Mouse (Mus musculus) heart, embryonic 16.5 days (tissue): ENCODE data around the gene Igfbp1. TPM values are rescaled to one million over a fixed set of nuclear protein-coding genes. Genes with fewer than 3 reads are reported as not detected.

Source experiments
- ATAC-seq: fragments of 200-750 bp; cut with Nextera tagmentation; replicated peaks from 2 replicates; pipeline ENCODE4 v1.8.0; 2017; ENCODE audit warnings: moderate number of reproducible peaks; ENCODE audit not compliant: insufficient read depth, low FRiP score; ENCODE audit errors: extremely low read depth
- H3K27ac ChIP-seq: fragments of 300-500 bp; sonication (generic); 2 replicates; pipeline ENCODE4 v1.5.1; 2014; ENCODE audit warnings: mild to moderate bottlenecking, low read length, control low read depth, moderate library complexity
- H3K27me3 ChIP-seq: fragments of 300-500 bp; sonication (generic); 2 replicates; pipeline ENCODE4 v1.6.1; 2014; ENCODE audit warnings: low read length, mixed read lengths; ENCODE audit not compliant: control insufficient read depth, insufficient read depth
- H3K36me3 ChIP-seq: fragments of 300-500 bp; sonication (generic); 2 replicates; pipeline ENCODE4 v1.6.1; 2014; ENCODE audit not compliant: control insufficient read depth, insufficient read depth
- H3K4me1 ChIP-seq: fragments of 300-500 bp; sonication (generic); 2 replicates; pipeline ENCODE4 v1.6.1; 2014; ENCODE audit warnings: low read length, mixed read lengths; ENCODE audit not compliant: control insufficient read depth, insufficient read depth
- H3K4me2 ChIP-seq: fragments of 300-500 bp; sonication (generic); 2 replicates; pipeline ENCODE4 v1.6.1; 2014; ENCODE audit warnings: low read depth, mild to moderate bottlenecking, control low read depth, low read length
- H3K4me3 ChIP-seq: fragments of 300-500 bp; sonication (generic); 2 replicates; pipeline ENCODE4 v1.5.1; 2014; ENCODE audit warnings: mild to moderate bottlenecking, control low read depth, low read length
- H3K9ac ChIP-seq: fragments of 300-500 bp; sonication (generic); 2 replicates; pipeline ENCODE4 v1.6.1; 2014; ENCODE audit warnings: low read length, control low read depth
- H3K9me3 ChIP-seq: fragments of 300-500 bp; sonication (generic); replicated peaks from 2 replicates; pipeline ENCODE4 v1.6.1; 2016; ENCODE audit warnings: low read length; ENCODE audit not compliant: control insufficient read depth
- WGBS: fragments of 180-500 bp; shearing (Covaris S2); extraction: QIAGEN DNeasy Blood & Tissue Kit; methylation state at CpG from one replicate; pipeline ENCODE4 v1.1.7; 2014; 5-methylcytosine and 5-hydroxymethylcytosine counted together
- polyA plus RNA-seq: library from polyadenylated mRNA; unstranded; fragments of >200 nt; fragmentation: Nextera tagmentation; extraction: Ambion mirVana; gene quantifications from 2 replicates; pipeline ENCODE4 v1.2.1, GENCODE M21; 2015

Igfbp1 gene
- polyA plus RNA-seq, 1 experiment from 2014 or later, result 0.45 TPM

DNA sequence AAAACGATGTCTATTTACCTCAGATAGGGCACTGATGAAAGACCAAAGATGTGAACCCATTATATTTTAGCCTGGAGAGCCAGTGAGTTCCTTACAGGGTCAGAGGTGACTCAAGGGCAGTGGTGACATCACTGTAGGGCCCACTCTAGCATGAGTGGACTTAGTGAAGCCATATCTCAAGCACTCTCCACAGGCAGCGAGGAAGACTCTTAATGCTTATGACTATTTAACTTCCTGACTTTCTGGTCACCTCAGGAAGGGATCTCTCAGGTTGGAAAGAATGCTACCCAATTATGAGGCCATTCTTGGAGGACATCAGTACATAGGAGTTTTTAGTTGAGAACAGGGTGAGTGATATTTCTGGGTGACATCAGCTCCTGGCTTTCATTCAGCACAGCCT is 35.8 kb downstream of the Igfbp1 start:
- 51% methylated on average over 2 of the region's 2 CpGs for WGBS
- no peaks in the 10 kb centered on the region for H3K27me3 ChIP-seq

DNA sequence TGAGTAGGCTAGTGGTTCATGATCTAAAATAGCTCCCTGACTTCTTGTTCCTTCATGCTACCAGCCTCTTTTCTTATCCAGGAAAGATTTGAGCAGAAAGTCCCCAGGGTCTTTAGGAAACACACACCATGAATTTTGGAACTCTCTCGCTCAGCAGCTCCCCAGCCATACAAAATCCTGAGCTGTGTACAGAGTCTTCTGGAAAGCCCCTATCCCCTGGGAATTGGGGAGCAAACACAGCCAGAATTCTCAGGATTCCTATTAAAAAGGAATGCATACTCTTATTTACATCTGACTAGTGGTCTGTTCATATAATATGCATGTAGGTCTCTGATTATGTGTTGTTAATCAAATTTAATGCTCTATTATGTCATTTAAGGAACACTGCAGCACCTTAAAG is 36.9 kb downstream of the Igfbp1 start:
- ATAC-seq, result no peak

More for the DNA sequence above, 35.8 kb downstream of the Igfbp1 start:
- H3K9me3 ChIP-seq, result no peaks in the 10 kb centered on the region
- no peak overlapping the region for H3K4me2 ChIP-seq
- H3K27ac ChIP-seq, result no peak overlapping the region
- H3K4me1 ChIP-seq, result 0 out of 2 replicates have a peak, but pooled peaks cover 2% of the 10 kb centered on the region
- no peak for ATAC-seq
- H3K36me3 ChIP-seq, result no peaks in the 10 kb centered on the region
- H3K9ac ChIP-seq, result no peak overlapping the region
- no peak overlapping the region for H3K4me3 ChIP-seq

DNA sequence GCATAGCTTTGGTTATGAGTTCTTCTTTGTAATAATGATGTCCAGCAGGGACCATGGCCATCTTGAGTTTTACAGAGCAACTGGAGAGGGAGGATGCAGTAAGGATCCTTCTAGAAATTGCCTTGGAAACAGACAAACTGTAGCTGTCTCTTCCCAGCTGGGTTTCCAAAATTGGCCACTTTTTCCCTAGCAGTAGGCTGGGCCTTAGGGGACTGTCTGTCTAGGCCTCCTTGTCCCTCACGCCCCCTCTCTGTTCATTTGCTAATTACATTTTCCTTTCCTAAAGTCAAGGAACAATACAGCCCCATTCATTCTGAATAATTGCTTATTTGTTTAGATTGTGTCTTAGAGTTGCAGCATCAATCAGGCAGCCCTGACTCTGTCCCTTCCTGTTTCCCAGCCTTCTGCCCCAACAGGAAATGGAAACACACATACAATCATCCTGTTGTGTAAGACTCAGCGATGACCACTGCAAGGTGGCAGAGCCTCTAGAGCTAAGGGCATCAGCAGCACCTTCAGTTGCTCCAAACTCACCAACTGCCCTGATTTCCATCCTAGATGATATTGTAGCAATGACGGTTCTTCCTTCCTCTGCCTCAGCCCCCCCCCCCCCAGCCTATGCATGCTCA is 37.5 kb downstream of the Igfbp1 start:
- 68% methylated on average over 3 of the region's 3 CpGs for whole genome bisulfite sequencing
- Histone ChIP-seq H3K27ac (no peak overlapping the region), H3K4me2 (no peak overlapping the region), H3K27me3 (no peaks in the 10 kb centered on the region), H3K4me3 (no peak overlapping the region), H3K4me1 (0 out of 2 replicates have a peak, but pooled peaks cover 2% of the 10 kb centered on the region), H3K9me3 (no peaks in the 10 kb centered on the region), H3K36me3 (no peaks in the 10 kb centered on the region), H3K9ac (no peak overlapping the region)
- no peak for ATAC-seq

More for the DNA sequence above, 36.9 kb downstream of the Igfbp1 start:
- Histone ChIP-seq H3K4me1 (0 out of 2 replicates have a peak, but pooled peaks cover 2% of the 10 kb centered on the region), H3K4me2 (no peak overlapping the region), H3K36me3 (no peaks in the 10 kb centered on the region), H3K4me3 (no peak overlapping the region), H3K9ac (no peak overlapping the region), H3K27me3 (no peaks in the 10 kb centered on the region), H3K9me3 (no peaks in the 10 kb centered on the region), H3K27ac (no peak overlapping the region)
- 63% methylated on average over 1 of the region's 1 CpGs for WGBS

DNA sequence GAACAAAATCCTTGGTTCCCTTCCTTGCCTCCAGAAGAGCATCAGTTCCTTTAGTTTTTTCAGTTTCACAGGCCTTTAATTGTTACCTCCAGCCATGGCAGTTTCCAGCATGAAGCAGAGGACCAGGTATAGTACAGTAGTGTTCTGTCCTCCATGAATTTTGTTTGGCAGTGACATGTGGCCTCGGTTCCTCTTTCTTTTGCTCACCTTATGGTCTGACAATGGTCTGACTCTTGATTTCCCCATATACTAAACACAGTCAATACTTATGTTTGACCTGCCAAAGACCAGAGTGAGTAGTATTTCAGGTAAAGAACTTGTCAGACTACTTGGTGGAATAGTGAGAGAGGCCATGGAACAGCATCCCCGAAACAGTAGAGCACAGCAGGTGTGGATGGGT is 39.2 kb downstream of the Igfbp1 start:
- Histone ChIP-seq H3K4me3 (no peak overlapping the region), H3K9ac (no peak overlapping the region), H3K27ac (no peak overlapping the region), H3K4me1 (0 out of 2 replicates have a peak, but pooled peaks cover 2% of the 10 kb centered on the region), H3K36me3 (no peaks in the 10 kb centered on the region), H3K27me3 (no peaks in the 10 kb centered on the region), H3K4me2 (no peak overlapping the region), H3K9me3 (no peaks in the 10 kb centered on the region)
- WGBS, result 80% methylated on average over 2 of the region's 2 CpGs
- no peak for ATAC-seq

DNA sequence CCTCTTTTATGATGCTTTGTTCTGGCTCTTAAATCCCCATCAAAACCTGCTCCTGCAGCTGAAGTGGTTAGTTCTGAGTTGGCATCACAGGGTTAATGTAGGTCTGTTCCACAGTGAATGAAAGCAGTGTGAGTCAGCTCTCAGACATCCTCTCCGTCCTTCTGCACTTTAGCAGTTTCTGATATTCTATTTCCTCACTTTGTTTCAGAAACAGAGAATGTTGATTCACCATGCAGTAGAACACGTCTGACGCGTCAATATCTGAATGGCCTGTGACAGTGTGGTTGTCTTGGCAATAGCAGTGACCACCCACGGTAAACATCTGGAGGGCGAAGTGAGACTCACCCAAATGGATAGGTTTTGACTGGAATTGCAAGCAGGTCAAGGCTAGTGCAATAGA is 40.1 kb downstream of the Igfbp1 start:
- Histone ChIP-seq H3K4me2 (no peak overlapping the region), H3K4me1 (0 out of 2 replicates have a peak, but pooled peaks cover 2% of the 10 kb centered on the region), H3K27ac (peak overlapping the region; percentile 54)

DNA sequence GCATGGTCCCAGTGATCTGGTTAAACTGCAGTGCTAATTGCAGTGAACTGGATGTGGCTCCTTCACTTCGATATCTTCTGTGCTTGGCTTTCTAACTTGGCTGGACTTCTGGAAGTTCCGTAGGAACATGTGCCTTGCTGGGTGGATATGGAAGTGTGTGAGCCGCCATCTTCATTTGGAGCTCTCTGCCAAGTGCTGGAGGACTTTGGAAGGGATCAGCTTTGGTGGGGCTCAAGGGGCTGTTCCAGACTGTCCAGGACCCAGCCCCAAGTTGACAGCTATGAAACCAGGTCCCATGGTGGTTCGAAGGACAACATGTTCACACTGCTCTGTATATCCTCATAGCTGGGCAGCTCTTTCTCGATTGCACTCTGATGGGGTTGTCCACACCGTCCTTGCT is 41.0 kb downstream of the Igfbp1 start:
- H3K9ac ChIP-seq, result no peak overlapping the region
- no peaks in the 10 kb centered on the region for H3K36me3 ChIP-seq
- H3K4me1 ChIP-seq, result 0 out of 2 replicates have a peak, but pooled peaks cover 2% of the 10 kb centered on the region
- no peaks in the 10 kb centered on the region for H3K27me3 ChIP-seq
- no peaks in the 10 kb centered on the region for H3K9me3 ChIP-seq
- peak overlapping the region; percentile 55 for H3K27ac ChIP-seq
- WGBS, result 84% methylated on average over 6 of the region's 6 CpGs
- no peak overlapping the region for H3K4me2 ChIP-seq
- no peak for ATAC-seq
- H3K4me3 ChIP-seq, result no peak overlapping the region

More for the DNA sequence above, 40.1 kb downstream of the Igfbp1 start:
- Histone ChIP-seq H3K9ac (no peak overlapping the region), H3K9me3 (no peaks in the 10 kb centered on the region), H3K4me3 (no peak overlapping the region), H3K27me3 (no peaks in the 10 kb centered on the region), H3K36me3 (no peaks in the 10 kb centered on the region)
- WGBS, result 38% methylated on average over 6 of the region's 6 CpGs
- peak; percentile 68 for ATAC-seq

DNA sequence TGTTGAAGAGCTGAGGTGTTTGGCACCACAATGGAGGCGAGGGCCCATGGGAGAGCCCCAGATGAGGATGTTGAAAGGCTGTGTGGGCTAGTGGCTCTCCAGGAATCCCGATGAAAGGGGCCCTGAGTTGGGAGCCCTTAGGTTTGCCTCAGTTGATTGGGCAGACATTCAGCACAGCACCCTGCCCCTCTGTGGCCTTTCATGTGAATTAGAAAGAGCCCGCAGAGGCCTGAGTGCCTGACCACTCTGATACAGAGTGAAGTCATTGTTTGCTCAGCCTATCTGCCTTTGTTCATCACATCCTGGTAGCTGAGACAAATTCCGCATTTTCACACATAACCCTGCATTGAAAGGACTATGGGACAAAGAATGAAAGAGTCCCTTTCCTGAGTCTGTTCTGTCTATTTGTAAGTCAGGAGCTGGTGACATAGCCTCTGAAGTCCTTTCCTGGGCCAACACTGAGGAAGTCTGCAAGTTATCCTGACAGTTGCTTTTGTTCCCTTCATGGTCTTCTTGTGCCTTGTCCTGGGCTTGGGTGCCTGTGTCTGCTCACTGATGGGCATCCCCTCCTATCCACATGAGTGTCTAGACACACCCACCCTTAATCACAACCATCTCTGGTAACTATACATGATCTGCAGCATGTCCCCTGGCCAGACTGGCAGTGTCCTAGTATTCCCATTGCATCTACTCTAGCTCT is 41.6 kb downstream of the Igfbp1 start:
- 51% methylated on average over 4 of the region's 4 CpGs for WGBS
- peak overlapping the region; percentile 55 for H3K27ac ChIP-seq
- no peaks in the 10 kb centered on the region for H3K9me3 ChIP-seq
- H3K36me3 ChIP-seq, result no peaks in the 10 kb centered on the region
- ATAC-seq, result peak; percentile 35; the same call in 1 of the 2 replicates
- H3K4me2 ChIP-seq, result no peak overlapping the region
- H3K4me3 ChIP-seq, result no peak overlapping the region
- H3K27me3 ChIP-seq, result no peaks in the 10 kb centered on the region
- no peak overlapping the region for H3K9ac ChIP-seq
- 0 out of 2 replicates have a peak, but pooled peaks cover 2% of the 10 kb centered on the region for H3K4me1 ChIP-seq

DNA sequence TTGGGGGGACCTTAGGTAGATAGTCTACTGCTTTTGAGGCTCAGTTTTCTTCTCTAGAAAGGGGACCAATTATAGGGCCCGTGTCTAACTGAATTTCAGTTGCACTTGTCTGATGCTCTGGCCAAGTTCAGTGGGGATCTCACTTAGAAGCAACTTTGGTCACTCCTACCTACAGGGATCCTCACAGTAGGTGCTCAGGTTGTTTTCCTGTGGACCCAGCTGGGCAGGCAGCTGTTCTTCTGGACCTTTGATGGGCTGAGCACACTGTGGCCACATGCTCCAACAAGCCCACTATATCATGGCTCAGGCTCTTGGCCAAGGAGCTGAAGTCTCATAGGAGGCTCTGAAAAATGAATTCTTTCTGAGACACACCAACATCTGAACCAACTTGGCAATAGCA is 47.2 kb downstream of the Igfbp1 start:
- no peak overlapping the region for H3K4me3 ChIP-seq
- no peaks in the 10 kb centered on the region for H3K36me3 ChIP-seq
- no peak overlapping the region for H3K9ac ChIP-seq
- no peak overlapping the region for H3K4me2 ChIP-seq
- H3K27me3 ChIP-seq, result no peaks in the 10 kb centered on the region
- H3K4me1 ChIP-seq, result no peaks in the 10 kb centered on the region
- no peaks in the 10 kb centered on the region for H3K9me3 ChIP-seq
- WGBS, result 84% methylated on average over 1 of the region's 1 CpGs
- H3K27ac ChIP-seq, result no peak overlapping the region
- ATAC-seq, result no peak

DNA sequence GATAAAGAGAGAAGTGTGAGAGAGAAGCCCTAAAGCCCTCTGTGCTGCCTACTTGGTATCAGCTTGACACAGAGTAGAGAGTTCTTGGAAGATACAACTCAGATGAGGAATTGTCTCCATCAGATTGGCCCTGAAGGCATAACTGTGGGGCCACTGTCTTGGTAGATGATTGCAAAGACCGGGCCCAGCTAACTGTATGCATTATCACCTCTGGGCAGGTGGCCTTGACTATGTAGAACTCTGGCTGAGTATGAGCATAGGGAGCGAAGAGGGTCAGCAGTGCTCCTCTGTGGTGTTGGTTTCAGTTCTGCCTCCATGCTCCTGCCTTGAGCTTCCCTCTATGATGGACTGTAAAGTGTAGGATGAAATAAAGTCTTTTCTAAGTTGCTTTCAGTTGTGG is 52.8 kb downstream of the Igfbp1 start:
- ATAC-seq, result no peak

More for the DNA sequence above, 52.8 kb downstream of the Igfbp1 start:
- no peaks in the 10 kb centered on the region for H3K27me3 ChIP-seq
- H3K4me1 ChIP-seq, result no peaks in the 10 kb centered on the region
- no peaks in the 10 kb centered on the region for H3K36me3 ChIP-seq
- H3K9ac ChIP-seq, result no peak overlapping the region
- no peak overlapping the region for H3K27ac ChIP-seq
- H3K9me3 ChIP-seq, result no peaks in the 10 kb centered on the region
- WGBS, result 76% methylated on average over 2 of the region's 2 CpGs
- no peak overlapping the region for H3K4me3 ChIP-seq
- no peak overlapping the region for H3K4me2 ChIP-seq
